Mouse (Mus musculus): ENCODE results near the gene Psg29.

Gene Psg29

DNA sequence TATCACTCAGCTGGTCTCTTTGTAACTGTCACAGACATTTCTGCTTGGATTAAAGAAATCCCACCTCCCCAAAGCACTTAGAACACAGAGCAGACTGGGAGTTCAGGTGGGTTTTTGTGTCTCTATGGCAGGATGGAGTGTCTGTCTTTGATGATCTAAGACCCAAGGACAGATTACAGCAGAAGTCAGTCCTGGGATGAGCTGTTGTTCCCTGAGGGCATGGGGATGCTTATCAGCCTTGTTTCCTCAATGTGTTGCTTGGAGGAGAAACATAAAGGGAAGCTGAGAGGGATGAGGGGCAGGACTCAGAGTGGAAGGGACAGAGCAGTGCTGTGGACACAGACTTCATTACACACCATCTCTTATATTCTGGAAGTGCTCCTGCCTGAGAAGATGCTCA lies at the start of gene Psg29:
Gene Psg29 (plus strand): TSS at position 301 of the 400 bp plus-strand sequence.
- in situ Hi-C loops (cut with MboI, MseI): loop anchor here in 1 of 2 experiments (25.0 kb wide), 1 partner anchor 359 kb away; no protein-coding TSS in a partner anchor

DNA sequence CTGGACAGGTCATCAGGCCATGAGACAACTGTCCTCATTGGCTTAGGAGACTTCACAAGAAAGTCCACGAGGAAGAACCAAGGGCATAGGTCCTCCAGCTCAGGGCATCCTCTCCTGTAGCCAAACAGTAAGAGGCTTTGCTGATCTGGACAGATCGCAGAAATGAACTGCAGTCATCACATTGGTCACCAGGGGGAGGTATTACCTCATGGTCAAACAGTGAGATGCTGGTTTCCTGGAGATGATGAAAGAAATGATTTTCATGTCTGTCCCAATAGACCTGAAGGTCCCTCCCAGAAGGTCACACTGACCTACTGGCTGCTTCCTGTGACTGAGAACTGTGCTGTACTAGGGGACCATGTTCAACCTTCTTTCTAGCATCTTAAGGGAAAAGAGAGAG lies 47.6 kb upstream of the Psg29 start:
- in situ Hi-C loops (cut with MboI, MseI): no loop called here

DNA sequence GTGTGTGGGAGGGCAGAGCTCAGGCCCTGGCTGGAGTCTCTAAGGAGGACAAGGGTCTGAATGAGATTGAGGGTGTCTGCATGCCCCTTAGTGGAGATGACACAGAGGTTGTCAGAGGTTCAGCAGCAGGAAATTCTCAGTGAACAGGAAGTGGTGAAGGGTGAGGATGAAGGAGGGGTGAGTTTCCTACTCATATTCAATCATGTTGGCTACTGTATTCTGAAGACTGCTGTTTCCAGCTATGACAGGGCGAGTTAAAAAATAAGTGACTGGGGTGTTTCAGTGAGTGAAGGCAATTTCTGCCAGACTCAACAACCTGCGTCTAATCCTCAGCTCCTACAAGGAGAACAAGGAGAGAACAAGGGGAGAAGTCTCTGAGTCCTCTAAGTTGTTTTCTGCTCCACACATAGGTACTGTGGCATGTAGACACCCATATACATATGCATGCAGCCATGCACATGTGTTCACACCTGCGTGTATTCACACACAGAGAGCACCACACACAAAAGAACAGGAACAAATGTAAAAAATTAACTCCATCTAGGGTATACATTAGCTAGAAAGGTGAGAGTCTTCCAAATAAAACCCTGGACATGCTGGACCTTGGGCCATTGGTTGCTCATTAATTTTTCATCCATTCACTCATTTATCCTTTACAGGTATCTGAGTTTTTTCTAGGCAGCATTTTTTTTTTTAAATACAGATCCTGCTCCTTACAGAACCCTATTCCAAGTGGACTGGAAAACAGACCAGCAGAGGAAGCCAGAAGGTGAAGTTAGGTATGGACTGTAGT lies 46.2 kb upstream of the Psg29 start:
- in situ Hi-C loops (cut with MboI, MseI): no loop called here

DNA sequence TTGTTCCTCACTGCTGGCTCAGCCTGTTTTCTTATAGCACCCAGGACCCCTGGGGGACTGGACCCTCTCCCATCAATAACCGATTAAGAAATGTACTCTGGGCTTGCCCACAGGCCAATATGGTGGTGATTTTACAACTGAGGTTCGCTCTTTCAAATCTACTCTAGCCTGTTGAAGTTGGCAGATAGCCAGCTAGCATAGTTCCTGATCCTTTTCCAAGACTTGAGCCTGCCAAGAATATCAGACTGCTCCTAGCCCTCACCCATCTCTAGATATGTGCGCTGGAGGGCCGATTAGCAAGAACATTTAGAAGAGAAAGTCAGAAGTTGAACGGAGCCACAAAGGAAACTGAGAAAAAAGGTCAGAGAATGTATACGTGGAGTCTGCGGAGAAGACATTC lies 44.3 kb upstream of the Psg29 start:
- in situ Hi-C loops (cut with MboI, MseI): no loop called here

DNA sequence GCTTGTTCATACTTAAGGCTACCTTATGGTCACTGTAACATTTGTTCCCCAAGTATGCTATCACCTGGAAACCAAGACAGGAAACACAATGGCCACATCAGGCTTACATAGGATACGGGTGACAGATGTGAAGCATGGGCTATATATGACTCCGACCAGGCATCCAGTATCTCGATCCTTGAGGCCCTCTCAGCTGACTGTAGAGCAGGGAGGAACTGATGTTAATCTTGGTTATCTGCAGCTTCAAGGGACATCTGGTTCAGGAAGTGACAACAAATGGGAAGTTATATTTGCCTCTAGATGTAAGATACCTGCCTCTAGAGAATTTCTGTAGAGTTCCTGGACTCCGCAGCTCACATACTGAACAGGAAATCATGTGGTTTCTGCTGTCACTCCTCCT lies 31.4 kb upstream of the Psg29 start:
- in situ Hi-C loops (cut with MboI, MseI): no loop called here

DNA sequence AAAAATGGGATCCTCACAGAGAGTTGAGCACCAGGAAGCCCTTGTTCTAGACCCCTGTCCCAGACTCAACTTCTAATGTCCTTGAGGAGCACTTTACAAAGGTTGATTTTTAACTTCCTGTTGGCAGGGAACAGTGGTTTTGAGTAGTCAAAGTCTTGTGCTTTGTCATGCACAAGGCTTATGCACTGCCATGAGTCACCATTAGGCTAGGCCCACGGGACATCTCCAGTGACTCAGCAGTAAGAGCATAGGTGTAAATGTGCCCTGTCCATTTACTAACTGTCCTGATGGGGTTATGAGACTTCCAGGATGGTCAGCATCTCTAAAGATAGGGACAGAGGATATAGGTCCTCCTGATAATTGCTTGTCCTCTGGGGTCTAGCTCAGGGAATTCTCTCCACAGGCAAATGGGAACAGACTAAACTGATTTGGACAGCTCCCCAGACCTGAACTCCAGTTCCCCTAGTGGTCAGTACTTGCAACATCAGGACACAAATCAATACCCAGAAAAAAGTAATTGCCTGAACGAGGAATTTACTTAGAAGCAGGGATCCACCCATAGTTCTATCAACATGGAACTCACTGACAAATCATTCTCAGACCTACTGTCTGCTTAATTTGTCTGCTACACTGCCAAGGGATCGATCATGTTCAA lies 2.4 kb downstream of the Psg29 start:
- in situ Hi-C loops (cut with MboI, MseI): loop anchor here in 1 of 2 experiments (25.0 kb wide), 1 partner anchor 357 kb away; no protein-coding TSS in a partner anchor
